Mouse (Mus musculus) limb, embryonic 12.5 days (tissue): ENCODE data around the gene Cyb5r1. TPM values are rescaled to one million over a fixed set of nuclear protein-coding genes. Genes with fewer than 3 reads are reported as not detected.

Experiments used
- ATAC-seq: fragments of 200-750 bp; cut with Nextera tagmentation; 2 replicates; pipeline ENCODE4 v1.8.0; 2017; ENCODE audit warnings: low read depth, moderate TSS enrichment; ENCODE audit not compliant: insufficient number of reproducible peaks, insufficient read depth, low FRiP score, low TSS enrichment
- H3K27ac ChIP-seq: fragments of 300-500 bp; sonication (generic); 2 replicates; pipeline ENCODE4 v1.5.1; 2016; ENCODE audit warnings: mild to moderate bottlenecking, moderate library complexity
- H3K27me3 ChIP-seq: fragments of 300-500 bp; sonication (generic); 2 replicates; pipeline ENCODE4 v1.6.1; 2016; ENCODE audit warnings: mild to moderate bottlenecking, moderate library complexity
- H3K36me3 ChIP-seq: fragments of 300-500 bp; sonication (generic); 2 replicates; pipeline ENCODE4 v1.6.1; 2016; ENCODE audit warnings: mild to moderate bottlenecking, moderate library complexity
- H3K4me1 ChIP-seq: fragments of 300-500 bp; sonication (generic); replicated peaks from 2 replicates; pipeline ENCODE4 v1.6.1; 2016
- H3K4me2 ChIP-seq: fragments of 300-500 bp; sonication (generic); 2 replicates; pipeline ENCODE4 v1.6.1; 2016; ENCODE audit warnings: mild to moderate bottlenecking, moderate library complexity
- H3K4me3 ChIP-seq: fragments of 300-500 bp; sonication (generic); replicated peaks from 2 replicates; pipeline ENCODE4 v1.5.1; 2016; ENCODE audit warnings: mild to moderate bottlenecking
- H3K9ac ChIP-seq: fragments of 300-500 bp; sonication (generic); replicated peaks from 2 replicates; pipeline ENCODE4 v1.6.1; 2016; ENCODE audit warnings: mild to moderate bottlenecking, moderate library complexity
- H3K9me3 ChIP-seq: fragments of 300-500 bp; sonication (generic); 2 replicates; pipeline ENCODE4 v1.6.1; 2016; ENCODE audit warnings: mild to moderate bottlenecking, moderate library complexity
- WGBS: fragments of 180-500 bp; shearing (Covaris S2); methylation state at CpG from one replicate; pipeline ENCODE4 v1.1.7; 2016; 5-methylcytosine and 5-hydroxymethylcytosine counted together
- polyA plus RNA-seq: library from polyadenylated mRNA; unstranded; fragments of >200 nt; fragmentation: Nextera tagmentation; extraction: Ambion mirVana; gene quantifications from 2 replicates; pipeline ENCODE4 v1.2.1, GENCODE M21; 2016

Gene Cyb5r1
- polyA plus RNA-seq, 1 experiment from 2014 or later: 44.0 TPM

DNA sequence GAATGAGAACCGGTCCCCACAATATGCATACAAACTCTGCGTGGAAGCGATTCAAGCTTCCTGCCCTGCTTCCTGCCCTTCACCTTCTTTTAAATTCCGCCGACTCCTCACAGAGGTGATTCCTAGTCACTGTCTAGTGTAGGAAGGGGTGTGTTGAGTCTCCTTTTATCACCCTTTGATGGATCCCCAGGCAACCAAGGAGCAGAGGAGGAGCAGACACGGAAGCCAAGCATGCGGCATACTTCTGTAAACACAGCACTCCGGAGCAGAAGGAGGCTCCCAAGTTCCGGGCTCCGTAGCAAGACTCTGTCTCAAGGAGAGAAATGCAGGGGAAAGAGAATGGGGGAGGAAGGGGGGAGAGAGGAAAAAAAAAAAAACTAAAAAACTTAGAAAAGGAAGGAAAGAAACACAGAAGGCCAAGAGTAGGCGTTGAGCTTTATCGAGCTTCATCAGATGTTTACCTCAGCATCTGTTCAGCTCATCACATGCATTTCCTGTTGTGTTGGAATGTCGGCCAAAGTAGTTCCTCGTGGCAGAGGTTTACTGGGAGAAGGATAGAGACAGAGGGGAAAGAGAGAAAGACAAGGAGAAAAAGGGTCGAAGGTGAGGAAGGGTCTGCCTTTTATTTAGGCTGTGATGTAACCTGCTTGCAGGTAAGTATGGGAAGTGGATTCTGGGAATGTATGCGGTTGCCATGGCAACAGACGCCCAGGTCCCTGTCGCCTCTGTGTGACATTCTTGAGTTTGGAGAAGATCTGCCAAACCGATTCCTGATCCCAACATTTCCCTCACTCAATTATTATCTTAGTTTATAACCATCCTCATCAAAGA lies 23.3 kb upstream of the Cyb5r1 start:
- peak overlapping the region; percentile 35 for H3K4me3 ChIP-seq
- peak overlapping the region; percentile 56 for H3K4me2 ChIP-seq
- peaks cover 3% of the 10 kb centered on the region; the same call in 1 of the 2 replicates for H3K4me1 ChIP-seq
- H3K36me3 ChIP-seq: no peaks in the 10 kb centered on the region
- no peaks in the 10 kb centered on the region for H3K9me3 ChIP-seq
- peaks cover 7% of the 10 kb centered on the region; the same call in 1 of the 2 replicates for H3K27me3 ChIP-seq
- H3K27ac ChIP-seq: no peak overlapping the region
- 4% methylated on average over 19 of the region's 19 CpGs for WGBS
- H3K9ac ChIP-seq: peak overlapping the region; percentile 50
- ATAC-seq: no peak

DNA sequence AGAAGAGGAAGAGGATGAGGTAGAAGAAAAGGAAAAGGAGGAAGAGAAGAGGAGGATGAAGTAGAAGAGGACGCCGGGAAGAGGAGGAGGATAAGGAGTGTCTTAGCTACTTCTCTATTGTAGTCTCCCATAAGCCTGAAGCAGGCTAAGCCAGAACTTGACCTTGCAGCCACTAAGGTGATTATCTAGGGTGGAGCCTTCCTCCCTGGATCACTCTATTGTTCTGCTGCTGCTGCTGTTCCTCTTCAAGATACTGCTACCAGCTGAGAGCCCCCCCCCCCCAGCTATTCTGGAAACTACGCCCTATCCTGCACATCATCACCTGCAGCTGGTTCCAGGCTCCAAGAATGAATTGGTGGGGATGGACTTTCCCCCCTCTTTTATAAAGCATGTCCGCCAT lies 20.8 kb upstream of the Cyb5r1 start:
- H3K9me3 ChIP-seq: no peaks in the 10 kb centered on the region
- WGBS: 80% methylated on average over 4 of the region's 4 CpGs

DNA sequence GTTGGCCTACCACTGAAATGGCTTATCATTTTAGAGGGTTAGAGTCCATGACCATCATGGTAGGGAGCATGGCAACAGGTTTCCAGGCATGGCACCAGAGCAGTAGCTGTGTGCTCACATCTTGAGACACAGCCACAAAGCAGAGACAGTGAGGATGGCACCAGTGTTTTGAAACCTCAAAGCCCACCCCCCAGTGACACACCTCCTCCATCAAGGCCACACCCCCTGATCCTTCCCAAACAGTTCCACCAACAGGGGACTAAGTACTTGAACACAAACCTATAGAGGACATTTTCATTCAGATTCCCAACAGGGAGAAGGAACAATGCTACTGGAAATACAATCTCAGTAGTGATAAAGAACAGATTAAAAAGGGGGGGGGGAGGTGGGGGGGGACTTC lies 20.2 kb upstream of the Cyb5r1 start:
- Histone ChIP-seq H3K27me3 (peaks cover 14% of the 10 kb centered on the region; the same call in 1 of the 2 replicates), H3K9me3 (no peaks in the 10 kb centered on the region), H3K27ac (no peak overlapping the region), H3K9ac (no peak overlapping the region), H3K4me1 (peaks cover 3% of the 10 kb centered on the region; the same call in 1 of the 2 replicates), H3K36me3 (no peaks in the 10 kb centered on the region), H3K4me2 (no peak overlapping the region), H3K4me3 (no peak overlapping the region)
- no peak for ATAC-seq

More for the DNA sequence above, 20.8 kb upstream of the Cyb5r1 start:
- Histone ChIP-seq H3K27ac (no peak overlapping the region), H3K27me3 (peaks cover 14% of the 10 kb centered on the region; the same call in 1 of the 2 replicates), H3K9ac (no peak overlapping the region), H3K4me1 (peaks cover 3% of the 10 kb centered on the region; the same call in 1 of the 2 replicates), H3K36me3 (no peaks in the 10 kb centered on the region), H3K4me2 (no peak overlapping the region), H3K4me3 (no peak overlapping the region)
- ATAC-seq: no peak

DNA sequence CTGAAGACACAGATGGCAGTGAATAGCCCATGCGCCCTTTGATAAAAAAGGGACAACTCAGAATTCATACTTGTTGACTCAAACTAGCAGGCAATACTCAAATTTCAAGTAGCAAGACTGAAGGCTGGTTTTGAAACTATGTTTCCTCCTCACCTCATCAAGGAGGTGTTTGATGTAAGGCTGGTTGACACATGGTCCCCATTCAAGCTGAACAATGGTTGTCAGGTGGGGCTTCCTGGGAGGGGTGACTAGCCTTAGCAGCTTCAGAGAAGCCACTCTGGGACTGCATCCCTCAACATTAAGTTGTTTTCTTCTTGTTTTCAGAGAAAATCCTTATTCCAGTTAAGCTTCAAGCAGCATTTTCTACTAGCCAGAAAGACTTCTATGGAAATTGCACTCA lies 19.7 kb upstream of the Cyb5r1 start, which contains the start of gene 4933406M09Rik:
4933406M09Rik (plus strand) TSS at position 275 of the 400 bp plus-strand sequence.
- Histone ChIP-seq H3K4me2 (no peak within 1 kb of the TSS), H3K27ac (no peak within 1 kb of the TSS), H3K4me1 (peaks cover 3% of the 10 kb centered on the region; the same call in 1 of the 2 replicates), H3K27me3 (peaks cover 14% of the 10 kb centered on the region; the same call in 1 of the 2 replicates), H3K9ac (no peak within 1 kb of the TSS), H3K36me3 (no peaks in the 10 kb centered on the region), H3K9me3 (no peaks in the 10 kb centered on the region), H3K4me3 (no peak within 1 kb of the TSS)
- 94% methylated on average over 1 of the region's 1 CpGs for WGBS
- no peak for ATAC-seq

DNA sequence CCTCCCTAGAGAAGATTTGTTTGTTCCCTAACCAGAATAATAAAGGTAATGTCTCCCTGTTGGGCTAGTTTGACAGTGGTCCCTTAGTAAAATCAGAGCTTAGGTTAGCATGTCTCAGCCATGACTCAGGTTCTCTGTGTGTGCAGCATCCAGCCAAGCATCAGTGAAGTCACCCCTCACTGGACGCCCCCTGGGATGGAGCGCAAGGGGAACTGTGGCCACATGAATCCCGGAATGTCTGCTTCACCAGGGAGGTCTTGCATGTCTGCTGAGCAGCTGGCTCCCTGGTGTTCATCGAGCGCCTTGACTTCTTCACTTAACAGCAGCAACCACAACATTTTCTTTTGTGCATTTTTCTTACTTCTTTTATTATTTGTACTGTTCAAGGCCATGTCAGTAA lies 11.5 kb upstream of the Cyb5r1 start:
- 46% methylated on average over 5 of the region's 5 CpGs for WGBS
- Histone ChIP-seq H3K4me3 (no peak overlapping the region), H3K27ac (no peak overlapping the region), H3K9me3 (no peaks in the 10 kb centered on the region), H3K36me3 (no peaks in the 10 kb centered on the region), H3K4me1 (no peaks in the 10 kb centered on the region; the same call in 1 of the 2 replicates), H3K27me3 (no peaks in the 10 kb centered on the region), H3K4me2 (no peak overlapping the region), H3K9ac (no peak overlapping the region)
- ATAC-seq: no peak

DNA sequence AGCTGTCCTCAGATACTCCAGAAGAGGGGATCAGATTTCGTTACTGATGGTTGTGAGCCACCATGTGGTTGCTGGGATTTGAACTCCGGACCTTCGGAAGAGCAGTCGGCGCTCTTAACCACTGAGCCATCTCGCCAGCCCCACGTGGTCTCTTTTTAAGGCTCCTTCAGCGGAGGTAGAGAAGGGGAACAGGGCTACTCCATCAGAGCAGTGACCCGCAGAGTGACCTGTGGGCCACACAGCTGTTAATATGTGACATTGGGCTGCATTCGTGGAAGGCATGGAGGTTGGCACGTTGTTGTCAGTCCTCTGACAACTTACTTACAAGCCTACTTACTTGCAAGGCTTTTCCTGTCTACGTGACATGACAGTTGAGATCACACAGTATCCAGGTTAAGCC lies 7.1 kb upstream of the Cyb5r1 start:
- Histone ChIP-seq H3K9me3 (0 out of 2 replicates have a peak, but pooled peaks cover 6% of the 10 kb centered on the region), H3K36me3 (no peaks in the 10 kb centered on the region), H3K4me1 (no peaks in the 10 kb centered on the region; the same call in 1 of the 2 replicates), H3K4me3 (no peak overlapping the region), H3K27ac (no peak overlapping the region), H3K4me2 (no peak overlapping the region), H3K27me3 (no peaks in the 10 kb centered on the region), H3K9ac (no peak overlapping the region)
- WGBS: 91% methylated on average over 12 of the region's 12 CpGs
- no peak for ATAC-seq

DNA sequence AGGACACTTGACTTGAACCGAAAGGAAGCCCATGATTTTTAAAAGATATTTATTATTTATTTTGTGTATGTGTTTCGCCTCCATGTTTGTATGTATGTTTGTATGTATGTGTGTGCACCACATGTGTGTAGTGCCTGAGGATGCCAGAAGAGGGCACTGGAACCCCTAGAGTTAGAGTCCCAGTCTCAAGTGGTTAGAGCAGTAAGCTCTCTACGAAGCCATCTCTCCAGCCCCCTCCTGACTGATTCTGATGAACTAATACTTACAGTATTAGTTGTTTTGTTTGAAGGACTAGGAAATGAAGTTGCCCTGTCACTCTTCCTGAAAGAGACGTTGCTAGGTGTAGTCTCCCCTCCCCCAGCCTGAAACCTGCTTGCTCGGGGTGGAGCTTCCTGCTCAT lies 5.6 kb upstream of the Cyb5r1 start:
- 67% methylated on average over 5 of the region's 5 CpGs for WGBS
- Histone ChIP-seq H3K4me2 (no peak overlapping the region), H3K27ac (no peak overlapping the region), H3K27me3 (no peaks in the 10 kb centered on the region), H3K9ac (no peak overlapping the region), H3K36me3 (no peaks in the 10 kb centered on the region), H3K4me1 (no peaks in the 10 kb centered on the region), H3K4me3 (no peak overlapping the region), H3K9me3 (0 out of 2 replicates have a peak, but pooled peaks cover 6% of the 10 kb centered on the region)
- no peak for ATAC-seq

DNA sequence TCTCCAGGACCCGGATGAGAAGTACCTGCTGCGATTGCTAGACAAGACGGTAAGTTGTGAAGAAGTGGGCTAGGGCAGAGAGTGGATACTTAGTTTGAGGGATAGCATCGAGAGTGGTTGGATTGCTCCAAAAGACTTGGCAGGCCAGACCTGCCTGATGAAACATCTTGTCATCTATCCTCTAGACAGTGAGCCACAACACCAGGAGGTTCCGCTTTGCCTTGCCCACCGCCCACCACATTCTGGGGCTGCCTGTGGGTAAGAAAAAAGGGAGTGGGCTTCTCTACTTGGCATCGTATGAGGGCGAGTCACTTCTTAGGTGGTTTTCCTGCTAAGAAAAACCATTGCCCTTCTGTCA lies 1.0 kb downstream of the Cyb5r1 start:
- H3K27ac ChIP-seq: peak overlapping the region; percentile 74; the same call in 1 of the 2 replicates
- peaks cover 10% of the 10 kb centered on the region for H3K4me1 ChIP-seq
- H3K27me3 ChIP-seq: no peaks in the 10 kb centered on the region
- H3K4me3 ChIP-seq: peak overlapping the region; percentile 79
- peak overlapping the region; percentile 82 for H3K4me2 ChIP-seq
- WGBS: 25% methylated on average over 8 of the region's 8 CpGs
- peak; percentile 40 for ATAC-seq
- H3K9me3 ChIP-seq: no peaks in the 10 kb centered on the region
- H3K9ac ChIP-seq: peak overlapping the region; percentile 71
- peaks cover 37% of the 10 kb centered on the region for H3K36me3 ChIP-seq

DNA sequence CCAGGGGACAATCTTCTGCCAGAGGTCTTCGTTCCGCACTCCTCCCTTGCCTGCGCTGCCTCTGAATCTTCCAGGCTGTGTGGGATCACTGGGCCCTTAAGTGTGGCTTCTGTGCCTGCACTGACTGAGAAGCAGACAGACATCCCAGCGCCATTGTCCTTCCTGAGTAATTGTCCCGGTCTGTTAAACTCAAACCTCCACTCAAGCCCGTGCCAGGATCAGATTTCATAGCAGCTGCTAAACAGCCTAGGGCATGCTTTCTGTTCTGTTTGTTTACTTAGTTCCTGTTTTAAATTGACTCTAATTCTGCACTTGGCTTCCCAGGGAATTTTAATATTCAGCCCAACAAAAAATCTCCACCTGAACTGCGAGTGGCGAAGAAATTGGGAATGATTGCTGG lies 2.7 kb downstream of the Cyb5r1 start:
- H3K36me3 ChIP-seq: peaks cover 45% of the 10 kb centered on the region
- 61% methylated on average over 8 of the region's 8 CpGs for WGBS
- H3K4me1 ChIP-seq: peaks cover 10% of the 10 kb centered on the region
- H3K27me3 ChIP-seq: no peaks in the 10 kb centered on the region
- H3K9me3 ChIP-seq: no peaks in the 10 kb centered on the region
- H3K4me2 ChIP-seq: no peak overlapping the region
- no peak overlapping the region for H3K4me3 ChIP-seq
- H3K9ac ChIP-seq: no peak overlapping the region
- H3K27ac ChIP-seq: no peak overlapping the region
- ATAC-seq: no peak

DNA sequence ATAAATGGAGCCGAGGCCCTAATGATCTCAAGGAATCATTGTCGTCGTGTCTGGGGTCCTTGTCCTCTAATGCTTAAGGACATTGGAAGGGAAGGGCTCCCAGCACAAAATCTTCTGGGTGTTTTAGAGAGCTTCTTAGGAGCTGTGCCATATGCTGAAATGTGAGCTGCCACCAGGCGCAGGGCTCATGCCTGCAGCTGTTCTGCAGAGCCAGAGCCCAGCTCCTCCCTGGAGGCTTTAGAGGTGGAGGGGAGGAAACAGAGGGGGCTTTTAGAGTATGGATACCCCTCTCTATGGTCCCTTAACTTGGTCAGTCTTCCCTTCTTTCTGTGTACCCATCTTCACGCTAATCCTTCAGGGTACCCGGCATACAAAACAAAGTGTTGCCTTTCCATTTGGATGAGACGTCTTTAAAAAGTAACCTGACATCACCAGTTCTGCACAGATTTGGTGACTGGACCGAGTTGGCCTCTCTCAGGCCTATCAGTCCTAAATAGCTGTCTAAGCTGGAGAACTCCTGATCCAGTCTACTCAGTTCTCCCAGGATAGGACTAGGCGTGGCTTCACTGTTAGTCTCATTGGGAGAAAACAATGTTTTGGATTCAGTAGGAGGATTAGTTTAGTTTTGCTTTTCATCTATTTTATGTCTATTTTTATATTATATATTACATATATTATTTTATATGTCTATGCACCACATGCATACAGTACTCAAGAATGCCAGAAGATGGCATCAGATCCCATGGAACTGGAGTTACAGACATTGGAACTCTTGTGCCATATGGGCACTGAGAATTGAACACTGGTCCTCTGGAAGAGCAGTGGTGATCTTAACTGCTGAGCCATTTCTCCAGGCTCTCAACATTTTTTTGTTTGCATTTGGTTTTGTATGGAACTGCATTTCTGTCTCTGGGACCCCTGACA lies 6.6 kb downstream of the Cyb5r1 start:
- Histone ChIP-seq H3K36me3 (peaks cover 45% of the 10 kb centered on the region), H3K9me3 (no peaks in the 10 kb centered on the region), H3K9ac (no peak overlapping the region), H3K4me3 (no peak overlapping the region), H3K27ac (no peak overlapping the region; the same call in 1 of the 2 replicates), H3K4me1 (peaks cover 18% of the 10 kb centered on the region), H3K4me2 (no peak overlapping the region), H3K27me3 (no peaks in the 10 kb centered on the region)
- WGBS: 85% methylated on average over 9 of the region's 9 CpGs
- ATAC-seq: no peak

DNA sequence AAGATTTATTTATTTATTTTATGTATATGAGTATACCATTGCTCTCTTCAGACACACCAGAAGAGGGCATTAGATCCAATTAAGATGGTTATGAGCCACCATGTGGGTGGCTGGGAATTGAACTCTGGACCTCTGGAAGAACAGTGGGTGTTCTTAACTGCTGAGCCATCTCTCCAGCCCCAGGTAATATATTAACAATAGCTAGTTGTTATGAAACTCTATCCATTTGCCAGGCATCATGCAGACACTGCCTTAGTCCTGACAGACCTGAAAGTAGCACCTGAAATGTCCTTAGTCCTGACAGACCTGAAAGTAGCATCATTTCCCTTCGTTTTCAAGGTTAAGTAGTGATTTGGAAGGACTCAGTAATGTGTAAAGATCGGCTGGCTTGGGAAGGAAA lies 8.7 kb downstream of the Cyb5r1 start:
- Histone ChIP-seq H3K9me3 (no peaks in the 10 kb centered on the region), H3K36me3 (peaks cover 34% of the 10 kb centered on the region), H3K4me2 (peak overlapping the region; percentile 71; the same call in 1 of the 2 replicates), H3K27me3 (no peaks in the 10 kb centered on the region), H3K4me1 (peaks cover 36% of the 10 kb centered on the region), H3K4me3 (peak overlapping the region; percentile 90; the same call in 1 of the 2 replicates), H3K27ac (peak overlapping the region; percentile 96), H3K9ac (no peak overlapping the region)
- ATAC-seq: no peak
- WGBS: 42% methylated on average over 2 of the region's 2 CpGs
